Mouse (Mus musculus) intestine, embryonic 14.5 days (tissue): ENCODE data around the gene Slit3. TPM values are rescaled to one million over a fixed set of nuclear protein-coding genes. Genes with fewer than 3 reads are reported as not detected.

Source experiments
- ATAC-seq: fragments of 200-750 bp; cut with Nextera tagmentation; replicated peaks from 2 replicates; pipeline ENCODE4 v1.8.0; 2017; ENCODE audit warnings: low read depth, moderate number of reproducible peaks, moderate TSS enrichment, moderate library complexity; ENCODE audit not compliant: low FRiP score, low TSS enrichment
- DNase-seq: peaks from one replicate; pipeline ENCODE4 v3.0.0-alpha.2; 2018; ENCODE audit warnings: low spot score
- H3K27ac ChIP-seq: fragments of 300-500 bp; sonication (generic); 2 replicates; pipeline ENCODE4 v1.5.1; 2014; ENCODE audit warnings: low read depth, mild to moderate bottlenecking, control low read depth
- H3K27me3 ChIP-seq: fragments of 300-500 bp; sonication (generic); replicated peaks from 2 replicates; pipeline ENCODE4 v1.6.1; 2014; ENCODE audit warnings: low read length, control low read depth; ENCODE audit not compliant: control insufficient read depth, insufficient read depth
- H3K36me3 ChIP-seq: fragments of 300-500 bp; sonication (generic); 2 replicates; pipeline ENCODE4 v1.6.1; 2014; ENCODE audit warnings: low read length, control low read depth; ENCODE audit not compliant: control insufficient read depth, insufficient read depth
- H3K4me1 ChIP-seq: fragments of 300-500 bp; sonication (generic); replicated peaks from 2 replicates; pipeline ENCODE4 v1.6.1; 2014; ENCODE audit warnings: low read length, control low read depth, mixed read lengths; ENCODE audit not compliant: control insufficient read depth, insufficient read depth
- H3K4me2 ChIP-seq: fragments of 300-500 bp; sonication (generic); 2 replicates; pipeline ENCODE4 v1.6.1; 2014; ENCODE audit warnings: low read length
- H3K4me3 ChIP-seq: fragments of 300-500 bp; sonication (generic); 2 replicates; pipeline ENCODE4 v1.5.1; 2014; ENCODE audit warnings: low read depth, low read length, control low read depth, mixed read lengths
- H3K9ac ChIP-seq: fragments of 300-500 bp; sonication (generic); 2 replicates; pipeline ENCODE4 v1.6.1; 2014; ENCODE audit warnings: mild to moderate bottlenecking, low read length
- H3K9me3 ChIP-seq: fragments of 300-500 bp; sonication (generic); 2 replicates; pipeline ENCODE4 v1.6.1; 2016; ENCODE audit warnings: low read length, control low read depth; ENCODE audit not compliant: control insufficient read depth
- WGBS: fragments of 180-500 bp; shearing (Covaris S2); extraction: QIAGEN DNeasy Blood & Tissue Kit; methylation state at CpG from one replicate; pipeline ENCODE4 v1.1.7; 2014; 5-methylcytosine and 5-hydroxymethylcytosine counted together
- polyA plus RNA-seq: library from polyadenylated mRNA; unstranded; fragments of >200 nt; fragmentation: Nextera tagmentation; extraction: Ambion mirVana; gene quantifications from 2 replicates; pipeline ENCODE4 v1.2.1, GENCODE M21; 2014

The Slit3 gene
- polyA plus RNA-seq, 1 experiment from 2014 or later, result 27.6 TPM

- 82% methylated on average over 3 of the region's 3 CpGs for WGBS
These were observed 289.4 kb downstream of the Slit3 start for GRCm38 (mm10) chr11:35410431-35410830.

GRCm38 (mm10) chr11:35415768-35416401 is 294.9 kb downstream of the Slit3 start:
- H3K27ac ChIP-seq, result no peak overlapping the region

More at GRCm38 (mm10) chr11:35410431-35410830, 289.4 kb downstream of the Slit3 start:
- Histone ChIP-seq H3K4me3 (no peak overlapping the region), H3K36me3 (no peaks in the 10 kb centered on the region), H3K4me1 (peaks cover 13% of the 10 kb centered on the region; the same call in 1 of the 2 replicates), H3K27ac (no peak overlapping the region), H3K9ac (no peak overlapping the region), H3K27me3 (no peaks in the 10 kb centered on the region), H3K4me2 (no peak overlapping the region), H3K9me3 (no peaks in the 10 kb centered on the region)
- ATAC-seq, result no peak
- DNase-seq, result no peak

GRCm38 (mm10) chr11:35416402-35417093 is 295.5 kb downstream of the Slit3 start:
- Histone ChIP-seq H3K27me3 (no peaks in the 10 kb centered on the region), H3K36me3 (no peaks in the 10 kb centered on the region), H3K9ac (no peak overlapping the region), H3K4me2 (no peak overlapping the region), H3K4me3 (no peak overlapping the region), H3K27ac (peak overlapping the region; percentile 29; the same call in 1 of the 2 replicates), H3K4me1 (peaks cover 33% of the 10 kb centered on the region), H3K9me3 (no peaks in the 10 kb centered on the region)
- DNase-seq (no peak), ATAC-seq (no peak)
- WGBS, result 53% methylated on average over 14 of the region's 14 CpGs

More at GRCm38 (mm10) chr11:35415768-35416401, 294.9 kb downstream of the Slit3 start:
- Histone ChIP-seq H3K36me3 (no peaks in the 10 kb centered on the region), H3K27me3 (no peaks in the 10 kb centered on the region), H3K9ac (no peak overlapping the region), H3K9me3 (no peaks in the 10 kb centered on the region), H3K4me1 (peaks cover 33% of the 10 kb centered on the region), H3K4me3 (no peak overlapping the region), H3K4me2 (no peak overlapping the region)
- ATAC-seq (no peak), DNase-seq (no peak)
- 53% methylated on average over 9 of the region's 9 CpGs for WGBS

- H3K4me3 ChIP-seq, result no peak overlapping the region
- no peak overlapping the region for H3K9ac ChIP-seq
- 35% methylated on average over 13 of the region's 13 CpGs for WGBS
- ATAC-seq (0 out of 2 replicates have a peak, but pooled peaks have one; percentile 41), DNase-seq (no peak)
- H3K9me3 ChIP-seq, result no peaks in the 10 kb centered on the region
- H3K4me1 ChIP-seq, result peaks cover 44% of the 10 kb centered on the region
- no peaks in the 10 kb centered on the region for H3K27me3 ChIP-seq
- no peaks in the 10 kb centered on the region for H3K36me3 ChIP-seq
- H3K27ac ChIP-seq, result no peak overlapping the region
- H3K4me2 ChIP-seq, result no peak overlapping the region
These were observed 297.0 kb downstream of the Slit3 start for GRCm38 (mm10) chr11:35417911-35418552.

DNA sequence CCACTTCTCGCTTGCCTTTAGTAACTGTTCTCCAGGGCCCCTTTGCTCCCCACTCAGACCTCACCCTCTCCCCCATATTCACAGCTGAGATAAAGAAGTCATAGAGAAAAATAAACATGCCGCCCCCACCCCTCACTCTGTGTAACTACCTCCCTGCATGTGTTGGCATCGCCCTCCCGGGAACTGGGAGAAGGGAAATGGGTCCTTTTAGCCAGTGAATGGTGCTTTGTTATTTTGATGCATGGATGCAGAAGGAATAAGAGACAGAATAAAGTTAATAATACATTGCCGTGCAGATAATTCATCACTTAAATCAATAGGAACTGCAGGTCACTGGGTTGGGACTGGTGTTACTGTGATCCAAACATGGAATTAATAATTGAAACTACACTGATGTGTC is 298.0 kb downstream of the Slit3 start:
- H3K27ac ChIP-seq, result no peak overlapping the region
- 66% methylated on average over 5 of the region's 5 CpGs for WGBS
- no peak for ATAC-seq

DNA sequence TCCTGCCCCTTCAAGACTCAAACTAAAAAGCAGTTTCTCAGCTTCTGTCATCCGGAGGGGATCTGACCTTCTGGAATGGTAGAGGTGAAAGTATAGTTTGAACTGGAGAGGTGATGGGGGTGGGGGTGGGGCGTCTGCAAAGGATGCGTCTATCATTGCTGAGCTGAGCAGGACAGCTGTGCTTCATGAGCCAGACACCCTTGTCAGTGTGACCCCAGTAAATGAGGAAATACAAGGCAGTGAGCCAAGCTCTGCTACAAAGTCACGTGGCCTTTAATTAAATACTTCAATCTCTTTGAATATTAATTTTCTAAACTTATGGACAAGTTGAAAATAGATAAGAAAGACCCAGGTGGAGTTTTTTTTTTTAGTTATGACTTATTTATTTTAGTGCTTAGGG is 300.7 kb downstream of the Slit3 start:
- H3K4me3 ChIP-seq, result no peak overlapping the region
- H3K9me3 ChIP-seq, result no peaks in the 10 kb centered on the region
- 29% methylated on average over 4 of the region's 4 CpGs for WGBS
- ATAC-seq (no peak), DNase-seq (no peak)
- no peak overlapping the region for H3K27ac ChIP-seq
- H3K4me1 ChIP-seq, result peaks cover 33% of the 10 kb centered on the region
- H3K27me3 ChIP-seq, result no peaks in the 10 kb centered on the region
- no peak overlapping the region for H3K9ac ChIP-seq
- no peaks in the 10 kb centered on the region for H3K36me3 ChIP-seq
- no peak overlapping the region for H3K4me2 ChIP-seq

More for the DNA sequence above, 298.0 kb downstream of the Slit3 start:
- Histone ChIP-seq H3K27me3 (no peaks in the 10 kb centered on the region), H3K9ac (no peak overlapping the region), H3K4me1 (peaks cover 46% of the 10 kb centered on the region), H3K36me3 (no peaks in the 10 kb centered on the region), H3K4me3 (no peak overlapping the region), H3K4me2 (no peak overlapping the region), H3K9me3 (no peaks in the 10 kb centered on the region)
- DNase-seq, result no peak

- WGBS, result 56% methylated on average over 7 of the region's 7 CpGs
- H3K4me3 ChIP-seq, result no peak overlapping the region
- no peaks in the 10 kb centered on the region for H3K27me3 ChIP-seq
- no peaks in the 10 kb centered on the region for H3K9me3 ChIP-seq
- H3K4me2 ChIP-seq, result no peak overlapping the region
- ATAC-seq, result no peak
- no peak overlapping the region for H3K9ac ChIP-seq
- peaks cover 2% of the 10 kb centered on the region; the same call in 1 of the 2 replicates for H3K4me1 ChIP-seq
- no peak for DNase-seq
- H3K36me3 ChIP-seq, result no peaks in the 10 kb centered on the region
- no peak overlapping the region for H3K27ac ChIP-seq
These were observed 307.0 kb downstream of the Slit3 start for GRCm38 (mm10) chr11:35428036-35428435.

- DNase-seq (no peak), ATAC-seq (no peak)
- Histone ChIP-seq H3K36me3 (no peaks in the 10 kb centered on the region), H3K9ac (no peak overlapping the region), H3K4me2 (no peak overlapping the region), H3K27me3 (no peaks in the 10 kb centered on the region), H3K9me3 (no peaks in the 10 kb centered on the region), H3K27ac (no peak overlapping the region), H3K4me3 (no peak overlapping the region), H3K4me1 (no peaks in the 10 kb centered on the region)
- 84% methylated on average over 8 of the region's 8 CpGs for WGBS
These were observed 310.1 kb downstream of the Slit3 start for GRCm38 (mm10) chr11:35431130-35431529.
